Mouse (Mus musculus) neural tube, embryonic 13.5 days (tissue): Measurements from ENCODE around the gene Spats1. TPM values are rescaled to one million over a fixed set of nuclear protein-coding genes. Genes with fewer than 3 reads are reported as not detected.
"Not testable (repeated sequence)": the region's sequence is repeated elsewhere in the genome, so short reads cannot be mapped to it uniquely, and the experiment has no call there.

Source experiments
- ATAC-seq: fragments of 200-750 bp; cut with Nextera tagmentation; 2 replicates; pipeline ENCODE4 v1.8.0; 2017; ENCODE audit warnings: low read depth, mild to moderate bottlenecking, moderate TSS enrichment, moderate library complexity
- H3K27ac ChIP-seq: fragments of 300-500 bp; sonication (generic); replicated peaks from 2 replicates; pipeline ENCODE4 v1.5.1; 2015; ENCODE audit warnings: moderate library complexity, mild to moderate bottlenecking, inconsistent platforms
- H3K27me3 ChIP-seq: fragments of 300-500 bp; sonication (generic); 2 replicates; pipeline ENCODE4 v1.6.1; 2015; ENCODE audit warnings: mild to moderate bottlenecking, inconsistent platforms
- H3K36me3 ChIP-seq: fragments of 300-500 bp; sonication (generic); 2 replicates; pipeline ENCODE4 v1.6.1; 2015; ENCODE audit warnings: mild to moderate bottlenecking, inconsistent platforms
- H3K4me1 ChIP-seq: fragments of 300-500 bp; sonication (generic); replicated peaks from 2 replicates; pipeline ENCODE4 v1.6.1; 2015; ENCODE audit warnings: inconsistent platforms
- H3K4me2 ChIP-seq: fragments of 300-500 bp; sonication (generic); 2 replicates; pipeline ENCODE4 v1.6.1; 2015; ENCODE audit warnings: inconsistent platforms, mild to moderate bottlenecking, moderate library complexity
- H3K4me3 ChIP-seq: fragments of 300-500 bp; sonication (generic); 2 replicates; pipeline ENCODE4 v1.5.1; 2015; ENCODE audit warnings: mild to moderate bottlenecking, inconsistent platforms
- H3K9ac ChIP-seq: fragments of 300-500 bp; sonication (generic); 2 replicates; pipeline ENCODE4 v1.6.1; 2015; ENCODE audit warnings: moderate library complexity, mild to moderate bottlenecking, inconsistent platforms
- H3K9me3 ChIP-seq: fragments of 300-500 bp; sonication (generic); 2 replicates; pipeline ENCODE4 v1.6.1; 2016; ENCODE audit warnings: inconsistent platforms
- WGBS: fragments of 180-500 bp; shearing (Covaris S2); methylation state at CpG from one replicate; pipeline ENCODE4 v1.1.7; 2015; 5-methylcytosine and 5-hydroxymethylcytosine counted together
- polyA plus RNA-seq: library from polyadenylated mRNA; unstranded; fragments of >200 nt; fragmentation: Nextera tagmentation; extraction: Ambion mirVana; gene quantifications from 2 replicates; pipeline ENCODE4 v1.2.1, GENCODE M21; 2015

Gene Spats1
- polyA plus RNA-seq, 1 experiment from 2014 or later: 1.5 TPM

GRCm38 (mm10) chr17:45433419-45434261 lies 41.6 kb downstream of the Spats1 start, which contains the start of gene Cdc5l:
Gene Cdc5l, minus strand, starts transcription at chr17:45433737.
- peak within 1 kb of the TSS; percentile 89 for H3K9ac ChIP-seq
- H3K4me2 ChIP-seq: peak within 1 kb of the TSS; percentile 94
- H3K27me3 ChIP-seq: no peaks in the 10 kb centered on the region
- WGBS: under 1% methylated on average over 73 of the region's 73 CpGs
- peak within 1 kb of the TSS; percentile 89 for H3K4me3 ChIP-seq
- ATAC-seq: peak; percentile 97
- no peaks in the 10 kb centered on the region for H3K9me3 ChIP-seq
- H3K27ac ChIP-seq: peak within 1 kb of the TSS; percentile 94
- H3K4me1 ChIP-seq: peaks cover 29% of the 10 kb centered on the region
- peaks cover 16% of the 10 kb centered on the region for H3K36me3 ChIP-seq

GRCm38 (mm10) chr17:45432706-45433398 lies 42.4 kb downstream of the Spats1 start:
- peaks cover 29% of the 10 kb centered on the region for H3K4me1 ChIP-seq
- H3K9ac ChIP-seq: peak overlapping the region; percentile 89
- H3K4me3 ChIP-seq: peak overlapping the region; percentile 89
- peak overlapping the region; percentile 94 for H3K4me2 ChIP-seq
- 2% methylated on average over 55 of the region's 62 CpGs for WGBS
- peak overlapping the region; percentile 94 for H3K27ac ChIP-seq
- peak; percentile 85 for ATAC-seq
- H3K36me3 ChIP-seq: peaks cover 16% of the 10 kb centered on the region
- H3K9me3 ChIP-seq: no peaks in the 10 kb centered on the region
- no peaks in the 10 kb centered on the region for H3K27me3 ChIP-seq

- peak overlapping the region; percentile 89 for H3K9ac ChIP-seq
- ATAC-seq: no peak
These were observed 43.2 kb downstream of the Spats1 start for GRCm38 (mm10) chr17:45432007-45432406.

GRCm38 (mm10) chr17:45417387-45417786 lies 57.8 kb downstream of the Spats1 start:
- Histone ChIP-seq H3K27ac (no peak overlapping the region), H3K27me3 (no peaks in the 10 kb centered on the region), H3K4me1 (no peaks in the 10 kb centered on the region), H3K4me3 (no peak overlapping the region), H3K4me2 (no peak overlapping the region), H3K36me3 (peaks cover 70% of the 10 kb centered on the region), H3K9ac (no peak overlapping the region), H3K9me3 (no peaks in the 10 kb centered on the region)
- WGBS: 81% methylated on average over 2 of the region's 2 CpGs
- ATAC-seq: no peak

More at GRCm38 (mm10) chr17:45432007-45432406, 43.2 kb downstream of the Spats1 start:
- H3K36me3 ChIP-seq: peaks cover 18% of the 10 kb centered on the region
- H3K4me2 ChIP-seq: peak overlapping the region; percentile 94
- H3K4me3 ChIP-seq: peak overlapping the region; percentile 89
- peaks cover 29% of the 10 kb centered on the region for H3K4me1 ChIP-seq
- WGBS: 84% methylated on average over 3 of the region's 3 CpGs
- no peaks in the 10 kb centered on the region for H3K27me3 ChIP-seq
- no peak overlapping the region for H3K27ac ChIP-seq
- H3K9me3 ChIP-seq: no peaks in the 10 kb centered on the region

- H3K36me3 ChIP-seq: peaks cover 85% of the 10 kb centered on the region
- 94% methylated on average over 2 of the region's 2 CpGs for WGBS
- H3K4me1 ChIP-seq, H3K9ac ChIP-seq, H3K4me3 ChIP-seq, H3K27me3 ChIP-seq, ATAC-seq, H3K27ac ChIP-seq, H3K9me3 ChIP-seq, H3K4me2 ChIP-seq: not testable (repeated sequence)
These were observed 63.6 kb downstream of the Spats1 start for GRCm38 (mm10) chr17:45411617-45412016.

GRCm38 (mm10) chr17:45408719-45409118 lies 66.5 kb downstream of the Spats1 start:
- peaks cover 84% of the 10 kb centered on the region for H3K36me3 ChIP-seq
- H3K27ac ChIP-seq: no peak overlapping the region
- WGBS: 96% methylated on average over 2 of the region's 2 CpGs
- H3K9me3 ChIP-seq: no peaks in the 10 kb centered on the region
- no peak overlapping the region for H3K4me2 ChIP-seq
- ATAC-seq: no peak
- no peaks in the 10 kb centered on the region for H3K27me3 ChIP-seq
- H3K4me1 ChIP-seq: no peaks in the 10 kb centered on the region
- no peak overlapping the region for H3K9ac ChIP-seq
- H3K4me3 ChIP-seq: no peak overlapping the region

- ATAC-seq: no peak
- no peaks in the 10 kb centered on the region for H3K9me3 ChIP-seq
- no peak overlapping the region for H3K4me2 ChIP-seq
- peaks cover 72% of the 10 kb centered on the region for H3K36me3 ChIP-seq
- no peak overlapping the region for H3K4me3 ChIP-seq
- WGBS: 97% methylated on average over 10 of the region's 10 CpGs
- H3K9ac ChIP-seq: no peak overlapping the region
- H3K27ac ChIP-seq: no peak overlapping the region
- no peaks in the 10 kb centered on the region for H3K27me3 ChIP-seq
- H3K4me1 ChIP-seq: peaks cover 4% of the 10 kb centered on the region; the same call in 1 of the 2 replicates
These were observed 68.9 kb downstream of the Spats1 start for GRCm38 (mm10) chr17:45406281-45406680.

- Histone ChIP-seq H3K36me3 (peaks cover 51% of the 10 kb centered on the region), H3K4me3 (no peak overlapping the region), H3K27ac (no peak overlapping the region), H3K27me3 (no peaks in the 10 kb centered on the region), H3K9ac (no peak overlapping the region), H3K4me2 (no peak overlapping the region), H3K9me3 (no peaks in the 10 kb centered on the region), H3K4me1 (peaks cover 15% of the 10 kb centered on the region)
- ATAC-seq: 0 out of 2 replicates have a peak, but pooled peaks have one; percentile 15
- WGBS: 19% methylated on average over 3 of the region's 3 CpGs
These were observed 72.0 kb downstream of the Spats1 start for GRCm38 (mm10) chr17:45403207-45403606.

GRCm38 (mm10) chr17:45402601-45403000 lies 72.6 kb downstream of the Spats1 start:
- no peak for ATAC-seq
- WGBS: 72% methylated on average over 3 of the region's 3 CpGs
- H3K4me3 ChIP-seq: no peak overlapping the region
- H3K9me3 ChIP-seq: no peaks in the 10 kb centered on the region
- H3K4me1 ChIP-seq: peaks cover 15% of the 10 kb centered on the region
- H3K36me3 ChIP-seq: peaks cover 52% of the 10 kb centered on the region
- H3K27me3 ChIP-seq: no peaks in the 10 kb centered on the region
- H3K4me2 ChIP-seq: no peak overlapping the region
- H3K9ac ChIP-seq: no peak overlapping the region
- H3K27ac ChIP-seq: no peak overlapping the region

- peaks cover 47% of the 10 kb centered on the region for H3K36me3 ChIP-seq
- 89% methylated on average over 1 of the region's 1 CpGs for WGBS
- H3K27me3 ChIP-seq: no peaks in the 10 kb centered on the region
- no peaks in the 10 kb centered on the region for H3K9me3 ChIP-seq
- no peak overlapping the region for H3K27ac ChIP-seq
- peaks cover 15% of the 10 kb centered on the region for H3K4me1 ChIP-seq
- no peak for ATAC-seq
- no peak overlapping the region for H3K4me3 ChIP-seq
- H3K4me2 ChIP-seq: no peak overlapping the region
- no peak overlapping the region for H3K9ac ChIP-seq
These were observed 73.1 kb downstream of the Spats1 start for GRCm38 (mm10) chr17:45402126-45402525.

GRCm38 (mm10) chr17:45401126-45401905 lies 73.9 kb downstream of the Spats1 start:
- no peak overlapping the region for H3K27ac ChIP-seq
- 94% methylated on average over 5 of the region's 5 CpGs for WGBS
- H3K36me3 ChIP-seq: peaks cover 40% of the 10 kb centered on the region
- H3K9me3 ChIP-seq: no peaks in the 10 kb centered on the region
- no peak overlapping the region for H3K9ac ChIP-seq
- ATAC-seq: no peak
- H3K4me1 ChIP-seq: peaks cover 15% of the 10 kb centered on the region
- H3K4me2 ChIP-seq: no peak overlapping the region
- H3K27me3 ChIP-seq: no peaks in the 10 kb centered on the region
- H3K4me3 ChIP-seq: no peak overlapping the region
